Mouse (Mus musculus): ENCODE results near the gene Galnt6.

Gene Galnt6

DNA sequence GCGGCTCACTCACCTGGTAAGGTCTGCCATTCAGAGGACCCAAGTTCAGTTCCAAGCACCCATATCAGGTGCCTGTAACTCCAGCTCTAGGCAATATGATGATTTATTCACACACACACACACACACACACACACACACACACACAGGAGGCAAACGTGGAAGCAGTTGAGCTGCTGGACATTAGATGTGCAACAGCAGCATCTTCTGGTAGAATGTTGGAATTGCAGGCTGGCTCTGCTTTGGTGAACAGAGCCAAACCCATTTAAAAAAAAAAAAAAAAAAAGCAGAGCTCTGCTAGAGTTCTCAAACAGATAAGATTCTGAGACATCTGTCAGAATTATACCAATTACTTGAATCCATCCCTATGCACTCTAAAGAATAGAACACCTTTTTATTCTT is 46.1 kb downstream of the Galnt6 start:
- peak; percentile 69 for DNase-seq (ENCODE audit: low spot score)

DNA sequence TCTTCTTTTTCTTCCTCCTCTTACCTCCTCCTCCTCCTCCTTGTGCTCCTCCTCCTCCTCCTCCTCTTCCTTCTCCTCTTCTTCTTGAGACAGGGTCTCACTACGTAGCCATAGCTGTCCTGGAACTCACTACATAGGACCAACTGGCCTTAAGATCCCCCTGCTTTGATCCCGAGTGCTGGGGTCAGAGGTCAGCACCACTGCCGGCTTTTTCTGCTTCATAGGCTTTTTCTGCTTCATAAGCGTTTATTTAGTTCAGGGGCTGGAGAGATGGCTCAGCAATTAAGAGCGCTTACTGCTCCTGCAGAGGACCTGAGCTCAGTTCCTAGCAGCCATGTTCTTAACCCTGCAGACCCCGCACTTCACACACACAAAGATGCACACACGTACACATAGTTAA is 47.4 kb downstream of the Galnt6 start:
- no peak for DNase-seq (ENCODE audit: low spot score)

DNA sequence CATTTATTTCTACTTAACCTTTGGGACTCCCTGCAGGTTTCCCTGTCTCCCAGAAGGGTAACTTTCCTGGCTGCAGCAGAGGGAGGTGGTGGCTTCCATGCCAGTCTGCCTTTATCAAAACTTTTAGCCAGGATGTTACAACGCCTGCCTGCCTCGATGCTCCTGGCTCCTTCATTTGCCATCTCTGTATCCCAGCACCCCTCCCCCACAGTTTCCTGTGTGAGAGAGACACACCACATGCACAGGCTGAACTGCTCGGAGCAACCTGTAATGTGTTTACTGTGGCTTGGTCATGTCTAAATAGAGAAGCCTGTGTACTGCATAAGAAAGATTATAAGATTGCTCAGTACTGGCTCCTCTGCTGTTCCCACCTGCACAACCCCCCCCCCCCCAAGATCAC is 48.8 kb downstream of the Galnt6 start:
- DNase-seq (ENCODE audit: low spot score), result no peak

DNA sequence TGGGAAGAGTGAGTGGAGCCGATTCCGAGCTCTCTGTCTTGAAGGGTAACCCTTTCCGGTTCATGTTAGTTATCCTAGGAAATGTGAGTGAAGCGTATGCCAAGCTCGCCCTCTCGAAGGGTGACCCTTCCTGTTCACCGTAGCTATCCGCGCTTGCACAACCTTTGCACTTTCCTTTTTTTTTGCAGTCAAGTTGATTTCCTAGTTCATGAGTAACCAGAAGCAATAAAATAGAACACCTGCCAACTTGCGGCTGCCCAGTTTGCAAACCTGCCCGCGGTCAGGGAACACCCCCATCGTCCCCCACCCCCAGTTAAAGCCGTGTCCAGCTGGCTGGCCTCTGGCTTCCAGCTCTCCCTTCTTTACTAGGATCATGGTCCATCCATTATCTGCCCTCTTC is 50.2 kb downstream of the Galnt6 start:
- no peak for DNase-seq (ENCODE audit: low spot score)

DNA sequence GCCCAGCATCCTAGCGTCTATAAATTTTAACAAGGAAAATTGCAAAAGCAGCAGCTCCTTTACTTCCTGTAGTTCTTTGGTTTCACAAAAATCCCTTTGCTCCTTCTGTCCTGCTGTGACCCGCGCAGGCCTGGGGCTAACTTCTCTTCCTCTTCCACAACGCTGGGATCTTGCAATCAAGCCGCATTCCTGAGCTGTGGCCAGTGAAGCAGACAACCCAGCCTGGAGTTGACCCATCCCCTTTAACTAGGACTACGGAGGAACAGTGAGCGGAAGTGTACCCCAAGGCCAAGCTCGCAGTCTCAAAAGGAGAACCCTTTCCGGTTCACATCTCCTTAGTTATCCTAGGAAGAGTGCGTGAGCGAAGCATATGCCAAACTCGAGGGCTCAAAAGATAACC is 50.6 kb downstream of the Galnt6 start:
- DNase-seq (ENCODE audit: low spot score), result no peak

DNA sequence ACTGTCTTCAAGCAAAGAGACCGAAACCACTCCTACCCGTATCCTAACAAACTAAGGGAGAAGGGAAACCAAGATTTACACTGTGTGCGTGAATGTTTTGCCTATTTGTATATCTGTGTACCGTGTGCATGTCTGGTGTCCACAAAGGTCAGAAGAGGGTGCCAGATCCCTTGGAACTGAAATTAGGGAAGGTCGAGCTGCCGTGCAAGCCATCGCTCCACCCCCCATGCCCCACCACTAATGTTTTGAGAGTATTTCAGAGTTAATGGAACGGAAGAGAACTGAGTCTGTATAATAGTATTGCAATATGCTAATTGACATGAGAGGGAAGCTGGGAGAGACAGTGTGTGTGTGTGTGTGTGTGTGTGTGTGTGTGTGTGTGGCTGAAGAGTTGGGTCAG is 51.5 kb downstream of the Galnt6 start:
- DNase-seq (ENCODE audit: low spot score), result no peak

DNA sequence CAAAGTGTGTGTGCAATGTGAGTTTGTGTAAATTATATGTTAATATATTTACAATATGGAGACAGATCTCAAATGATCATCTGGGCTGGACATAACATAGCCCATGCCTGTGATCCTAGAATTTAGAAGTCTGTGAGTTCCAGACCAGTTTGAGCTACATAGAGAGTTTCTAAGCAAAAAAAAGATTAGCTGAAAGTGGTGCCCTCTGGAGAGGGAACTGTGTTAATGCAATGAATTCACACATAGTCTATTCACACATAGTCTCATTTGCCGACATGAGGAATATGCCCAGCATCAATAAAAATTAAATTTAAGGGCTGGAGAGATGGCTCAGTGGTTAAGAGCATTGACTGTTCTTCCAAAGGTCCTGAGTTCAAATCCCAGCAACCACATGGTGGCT is 52.7 kb downstream of the Galnt6 start:
- DNase-seq (ENCODE audit: low spot score), result no peak

DNA sequence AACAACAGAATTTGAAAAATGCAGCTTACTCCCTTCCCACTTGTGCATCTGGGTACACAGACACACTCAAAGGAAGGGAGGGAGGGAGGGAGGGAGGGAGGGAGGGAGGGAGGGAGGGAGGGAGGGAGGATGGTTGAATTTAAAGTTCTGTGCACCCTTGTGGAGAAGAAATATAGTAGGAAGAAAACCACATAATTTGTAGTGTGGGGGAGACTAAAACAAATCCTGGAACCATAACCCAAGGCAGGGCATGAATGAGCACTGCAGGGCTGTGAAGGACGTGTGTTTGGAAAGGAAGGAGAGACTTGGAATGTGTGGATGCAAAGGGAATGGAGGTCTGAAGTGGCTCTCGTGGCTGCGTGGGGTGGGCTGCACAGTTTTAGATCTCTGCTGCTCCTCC is 53.7 kb downstream of the Galnt6 start:
- DNase-seq (ENCODE audit: low spot score), result no peak

DNA sequence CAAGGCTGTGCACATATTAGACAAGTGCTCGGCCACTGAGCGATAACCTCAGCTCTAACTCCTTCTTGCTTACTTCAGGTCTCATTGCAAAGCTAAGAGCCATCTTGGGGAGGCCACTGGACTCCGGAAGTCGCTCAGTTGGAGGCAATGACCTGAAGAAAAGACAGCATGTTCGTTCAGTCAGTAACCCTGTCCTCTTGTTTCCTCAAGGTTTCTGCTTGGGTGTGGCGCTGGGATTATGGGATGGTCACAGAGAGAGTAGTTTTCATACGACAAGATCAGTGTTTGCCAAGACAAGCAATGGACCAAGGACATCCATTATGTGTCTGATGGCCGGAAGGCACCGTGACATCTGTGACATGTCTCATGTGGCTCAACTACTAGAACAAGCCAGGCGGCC is 54.6 kb downstream of the Galnt6 start:
- DNase-seq (ENCODE audit: low spot score), result no peak

DNA sequence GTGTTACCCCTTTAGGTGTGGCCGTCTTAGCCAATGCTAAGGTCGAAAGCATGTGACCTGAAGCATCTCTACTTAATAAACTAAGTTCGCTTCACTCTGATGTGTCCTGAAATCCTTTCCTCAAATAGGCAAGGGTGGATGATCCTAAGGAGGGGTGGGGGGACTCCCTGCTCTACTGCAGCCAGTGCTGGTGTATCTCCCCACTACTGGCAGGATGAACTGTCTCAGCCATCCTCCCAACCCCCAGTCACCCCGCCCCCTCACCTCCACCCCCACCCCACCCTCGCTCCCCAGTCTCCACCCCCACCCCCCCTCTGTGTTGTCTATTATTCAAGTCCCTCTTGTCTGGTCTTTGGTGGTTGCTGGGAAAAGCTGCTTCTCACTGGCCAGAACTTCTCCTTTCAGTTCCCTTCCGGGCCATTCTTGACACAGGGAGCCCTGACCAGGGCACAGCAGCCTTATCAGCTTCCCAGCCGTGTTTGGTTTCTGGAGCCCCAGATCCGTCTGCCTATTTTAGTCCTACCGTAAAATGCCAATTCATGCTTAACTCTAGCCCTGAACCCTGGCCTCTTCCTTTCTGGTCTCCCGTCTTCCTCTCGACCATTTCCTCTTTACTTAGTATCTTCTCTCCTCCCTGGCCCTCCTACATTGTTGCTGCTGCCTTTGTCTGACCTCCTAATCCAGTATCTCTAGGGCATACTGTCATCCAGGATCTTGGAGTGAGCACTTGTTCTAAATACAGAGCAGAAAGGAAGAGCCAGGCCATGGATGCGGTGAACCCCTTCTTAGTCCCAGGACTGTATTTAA is 55.4 kb downstream of the Galnt6 start:
- DNase-seq (ENCODE audit: low spot score), result no peak

DNA sequence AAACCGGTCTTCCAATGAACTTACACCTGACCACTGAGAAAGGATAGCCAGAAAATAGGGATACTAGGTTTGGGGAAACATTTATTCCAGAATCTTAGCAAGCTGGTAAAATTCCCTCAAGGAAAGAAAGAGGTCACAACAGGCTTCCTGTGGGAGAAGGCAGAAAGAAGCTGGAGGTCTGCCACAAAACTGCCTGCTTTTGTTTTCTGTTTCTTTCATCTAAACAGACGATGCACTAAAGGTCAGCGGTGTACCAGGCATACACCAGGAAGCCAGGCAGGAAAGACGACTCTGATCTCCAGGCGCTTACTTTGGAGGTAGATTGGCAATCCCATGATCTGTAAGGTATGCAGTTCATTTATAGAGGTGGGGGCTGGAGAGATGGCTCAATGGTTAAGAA is 58.3 kb downstream of the Galnt6 start:
- DNase-seq (ENCODE audit: low spot score), result no peak

DNA sequence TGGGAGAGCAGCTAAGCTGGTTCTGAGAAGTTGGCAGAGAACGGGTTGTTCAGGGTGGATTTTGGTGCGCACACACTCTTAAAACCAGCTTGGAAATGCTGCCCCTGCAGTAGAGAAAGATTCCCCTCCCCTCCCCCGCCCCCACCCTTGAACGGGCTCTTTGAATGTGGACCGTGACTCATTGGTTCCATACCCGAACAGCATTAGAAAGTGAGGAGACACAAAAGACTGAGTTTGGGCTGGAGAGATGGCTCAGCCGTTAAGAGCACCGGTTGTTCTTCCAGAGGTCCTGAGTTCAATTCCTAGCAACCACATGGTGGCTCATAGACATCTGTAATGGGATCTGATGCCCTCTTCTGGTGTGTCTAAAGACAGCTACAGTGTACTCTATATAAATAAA is 59.2 kb downstream of the Galnt6 start:
- no peak for DNase-seq (ENCODE audit: low spot score)

DNA sequence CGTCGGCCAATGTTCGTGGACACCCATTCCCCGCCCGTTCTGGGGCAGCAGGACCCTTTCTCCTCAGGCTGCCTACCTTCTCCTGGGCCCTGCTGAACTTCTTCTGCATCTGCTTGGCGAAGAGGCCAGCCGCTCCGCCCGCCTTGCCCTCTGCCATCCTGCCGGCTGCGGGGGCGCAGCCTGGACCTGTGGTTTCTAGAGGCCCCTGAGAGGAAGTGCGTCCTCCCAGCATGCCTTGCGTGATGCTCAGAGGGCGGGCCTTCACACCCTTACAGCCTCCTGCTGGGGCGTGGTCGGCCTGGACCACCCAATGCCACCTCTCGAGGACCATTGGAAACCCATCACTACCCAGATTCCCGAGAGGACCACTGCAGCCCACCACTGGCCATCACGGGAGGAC is 59.8 kb downstream of the Galnt6 start, which contains the start of gene Bin2:
Gene Bin2 (minus strand): TSS at position 217 of the 400 bp plus-strand sequence.
- no peak for DNase-seq (ENCODE audit: low spot score)

DNA sequence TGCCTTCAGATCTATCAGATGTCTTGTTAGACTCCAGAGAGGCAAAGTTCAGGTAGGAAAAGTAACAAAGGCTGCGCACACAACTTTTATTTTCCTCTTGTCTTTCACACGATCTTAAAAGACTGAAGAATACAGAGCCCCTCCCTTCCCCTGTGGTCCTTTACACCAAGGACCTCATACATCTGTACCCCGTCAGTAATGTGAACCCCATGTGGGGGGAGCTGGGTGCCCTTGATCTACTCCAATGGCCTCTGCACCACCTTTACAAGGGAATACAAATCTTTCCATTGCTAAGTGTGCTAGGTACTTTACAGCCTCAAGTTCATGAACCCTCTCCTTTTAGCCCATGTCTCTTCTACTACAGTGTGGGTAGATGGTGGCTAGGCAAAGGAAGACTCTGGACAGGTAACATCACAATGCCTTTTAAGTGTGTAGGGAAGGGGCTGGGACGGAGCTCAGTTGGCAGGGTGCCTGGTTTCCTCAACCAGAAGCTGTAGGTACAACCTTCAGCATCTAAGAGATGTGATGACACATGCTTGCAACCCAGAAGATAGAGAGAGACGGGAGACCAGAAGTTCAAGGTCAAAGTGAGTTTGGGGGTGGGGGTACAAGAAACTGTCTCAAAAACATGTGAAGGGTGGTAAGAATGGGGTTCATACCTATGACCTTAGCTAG is 61.2 kb downstream of the Galnt6 start:
- DNase-seq (ENCODE audit: low spot score), result no peak

DNA sequence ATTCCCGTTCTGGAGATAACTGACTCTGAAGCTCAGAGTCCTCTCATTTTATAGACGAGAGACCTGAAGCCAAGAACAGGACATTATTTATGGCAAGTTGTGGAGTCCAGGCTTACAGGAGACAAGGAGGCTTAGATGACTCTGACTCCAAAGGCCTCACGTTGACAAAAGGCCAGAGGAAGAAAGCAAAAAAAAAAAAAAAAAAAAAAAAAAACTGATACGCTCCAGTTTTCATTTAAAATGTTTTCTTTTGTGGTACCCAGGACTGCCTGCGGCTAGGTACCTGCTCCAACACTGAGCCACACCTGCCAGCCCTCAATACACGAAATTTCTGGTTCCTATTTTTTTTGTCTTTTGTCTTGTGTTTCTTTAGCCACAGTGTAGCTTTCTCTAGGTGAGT is 61.8 kb downstream of the Galnt6 start:
- no peak for DNase-seq (ENCODE audit: low spot score)

DNA sequence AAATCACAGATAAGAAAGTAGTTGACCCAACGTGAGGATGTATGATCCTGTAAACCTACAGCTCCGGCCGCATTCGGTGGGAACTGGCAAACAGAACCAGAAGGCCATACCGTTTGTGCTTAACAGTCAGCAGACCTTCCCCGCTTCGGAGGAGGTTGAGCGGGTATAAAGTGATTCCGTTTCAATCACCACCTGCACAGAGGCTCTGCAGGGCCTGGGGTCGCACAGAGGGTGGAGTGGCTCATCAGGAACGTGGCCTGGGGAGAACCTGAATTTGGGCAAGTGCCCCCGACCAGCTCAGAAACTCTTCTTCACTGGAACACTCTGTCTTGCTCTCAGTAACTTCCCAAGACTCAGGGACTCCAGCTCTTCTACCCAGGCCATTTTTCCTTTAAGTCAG is 62.3 kb downstream of the Galnt6 start:
- DNase-seq (ENCODE audit: low spot score), result no peak

DNA sequence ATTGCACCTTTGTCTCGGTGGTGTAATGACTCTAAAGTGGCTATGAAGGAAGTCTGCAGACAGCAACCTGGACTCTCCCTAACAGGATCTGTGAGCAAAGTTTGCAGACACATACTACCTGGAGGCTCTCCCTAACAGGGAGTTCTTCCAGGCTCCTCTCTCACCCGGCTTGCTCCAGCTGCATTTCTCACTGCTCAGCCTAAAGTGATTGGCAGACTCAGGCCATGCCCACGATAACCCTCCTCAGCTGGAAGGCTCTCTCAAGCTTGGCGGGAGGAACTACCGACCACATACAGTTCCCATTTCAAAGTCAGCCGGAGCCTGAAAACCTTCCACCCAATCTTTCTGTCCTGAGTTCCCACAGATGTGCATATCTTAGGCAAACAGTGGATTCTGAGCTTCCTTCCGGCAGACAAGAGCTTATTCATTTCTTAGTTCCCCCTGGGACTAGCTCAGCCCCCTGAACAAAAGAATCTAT is 62.9 kb downstream of the Galnt6 start:
- DNase-seq (ENCODE audit: low spot score), result no peak

DNA sequence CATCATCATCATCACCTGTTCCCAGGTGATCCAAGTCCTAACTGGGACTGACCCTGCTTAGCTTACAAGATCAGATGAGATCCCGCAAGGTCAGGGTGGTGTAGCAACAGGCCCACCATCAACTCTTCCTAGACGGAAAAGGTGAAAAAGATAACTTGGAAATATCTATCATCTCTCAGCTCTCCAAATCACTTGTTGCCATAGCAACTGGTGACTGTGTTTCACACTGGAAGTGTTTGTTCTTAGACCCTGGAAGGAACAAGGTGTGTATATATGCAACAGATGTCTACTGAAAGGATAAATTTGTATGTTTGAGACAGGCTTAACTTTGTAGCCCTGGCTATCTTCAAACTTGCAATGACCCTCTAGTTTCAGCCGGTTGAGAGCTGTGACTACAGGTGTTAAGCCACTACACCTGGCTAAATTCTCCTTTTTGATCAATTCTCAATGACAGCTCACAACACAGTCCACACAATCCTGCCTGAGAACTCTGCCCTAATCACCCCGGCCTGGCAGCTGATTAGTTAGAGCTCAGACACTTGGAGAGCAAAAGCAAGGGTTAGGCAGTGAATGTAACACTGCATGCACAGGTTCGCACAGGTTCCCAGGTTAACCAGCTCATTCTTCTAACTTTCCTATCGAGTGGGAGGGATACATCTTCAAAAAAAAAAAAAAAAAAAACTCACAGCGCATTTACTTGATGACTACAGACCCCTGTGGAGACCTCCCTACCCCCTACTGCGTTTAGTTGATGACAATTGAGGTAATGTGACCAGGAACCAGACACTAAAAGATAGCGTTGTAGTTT is 63.6 kb downstream of the Galnt6 start:
- no peak for DNase-seq (ENCODE audit: low spot score)

DNA sequence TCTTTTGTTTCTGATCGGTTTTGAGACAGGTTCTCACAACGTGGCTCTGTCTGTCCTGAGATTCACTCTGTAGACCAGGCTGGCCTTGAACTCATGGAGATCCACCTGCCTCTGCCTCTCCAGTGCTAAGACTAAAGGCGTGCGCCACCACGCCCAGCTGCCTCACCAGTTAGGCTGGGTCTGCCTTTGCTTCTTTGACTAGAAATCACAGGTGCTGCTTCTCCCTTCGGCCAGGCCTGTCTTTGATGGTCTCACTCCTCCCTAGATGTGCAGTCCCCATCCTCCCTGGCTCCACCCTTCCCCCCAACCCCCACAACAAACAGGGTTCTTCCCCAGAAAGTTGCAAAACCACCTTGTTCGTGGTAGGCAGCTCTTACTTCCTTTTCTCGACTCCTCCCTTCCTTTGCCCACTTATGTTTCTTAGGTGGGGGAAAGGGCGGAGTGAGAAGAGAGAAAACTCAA is 64.3 kb downstream of the Galnt6 start:
- no peak for DNase-seq (ENCODE audit: low spot score)

DNA sequence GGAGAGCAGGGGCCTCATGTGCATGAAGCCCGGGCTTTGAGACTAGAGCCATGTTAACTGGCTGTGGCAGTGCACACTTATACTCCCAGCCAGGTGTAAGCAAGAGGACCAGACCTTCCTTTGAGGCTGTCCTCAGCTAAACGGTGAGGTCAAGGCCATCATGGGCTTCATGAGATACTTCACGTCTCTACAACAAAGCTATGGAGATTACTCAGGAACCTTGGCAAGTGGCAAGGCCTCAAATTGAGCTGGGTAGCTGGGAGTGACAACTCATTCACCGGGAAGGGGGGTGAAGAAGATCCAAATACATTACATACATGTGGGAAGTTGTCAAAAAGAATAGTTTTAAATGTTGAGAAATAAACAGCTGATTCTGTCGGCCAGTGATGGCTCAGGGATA is 68.4 kb downstream of the Galnt6 start:
- no peak for DNase-seq (ENCODE audit: low spot score)

DNA sequence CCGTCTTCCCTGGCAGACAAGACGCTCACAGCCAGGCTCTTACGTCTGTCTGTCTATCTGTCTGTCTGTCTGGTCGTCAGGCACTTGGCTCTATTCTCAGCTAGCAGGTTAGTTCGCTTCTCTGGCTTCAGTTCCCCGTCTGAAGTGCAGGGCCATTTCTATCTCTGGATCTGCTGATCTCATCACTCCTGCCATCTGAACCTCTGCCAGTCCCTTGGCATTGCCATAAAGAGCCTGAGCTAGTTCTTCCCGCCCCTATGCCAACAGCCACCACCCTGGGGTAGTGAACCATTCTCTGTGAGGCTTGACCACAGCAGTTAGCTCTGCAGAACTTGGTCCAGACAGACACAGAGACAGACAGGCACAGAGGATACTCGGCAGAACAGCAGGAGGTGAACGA is 68.9 kb downstream of the Galnt6 start:
- DNase-seq (ENCODE audit: low spot score), result no peak

DNA sequence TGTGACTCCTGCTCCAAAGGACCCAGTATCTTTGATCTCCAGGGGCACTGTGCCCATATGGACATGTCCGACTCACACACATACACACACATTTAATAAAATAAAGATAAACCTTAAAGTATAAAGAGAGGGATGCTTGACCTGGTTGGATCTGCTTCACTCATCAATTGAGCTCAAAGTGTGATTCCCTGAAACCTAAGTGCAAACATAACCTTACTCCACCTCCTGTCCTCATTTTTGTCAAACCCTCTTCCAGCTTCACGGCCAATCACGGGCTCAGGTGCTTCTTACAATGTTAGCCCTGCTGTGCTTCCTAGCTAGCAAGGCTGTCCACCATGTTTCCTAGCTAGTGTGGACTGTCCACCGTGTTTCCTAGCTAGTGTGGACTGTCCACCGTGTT is 74.0 kb downstream of the Galnt6 start:
- DNase-seq (ENCODE audit: low spot score), result no peak

DNA sequence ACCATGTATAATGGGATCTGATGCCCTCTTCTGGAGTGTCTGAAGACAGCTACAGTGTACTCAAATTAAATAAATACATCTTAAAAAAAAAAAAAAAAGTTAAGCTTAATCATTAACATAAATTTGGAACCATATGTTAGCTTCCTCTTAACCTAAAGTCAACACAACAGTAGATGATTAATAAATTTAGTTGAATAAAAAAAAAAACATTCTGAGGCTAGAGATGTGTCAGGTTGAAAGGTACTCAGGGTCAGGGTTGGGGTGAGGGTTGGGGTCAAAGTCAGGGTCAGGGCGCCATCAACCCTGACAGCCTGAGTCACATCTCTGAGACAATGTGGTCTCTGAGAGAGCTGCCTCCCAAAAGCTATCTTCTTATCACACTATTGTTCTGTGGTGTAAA is 74.9 kb downstream of the Galnt6 start:
- no peak for DNase-seq (ENCODE audit: low spot score)
